11 mouse cellular contexts compared by ENCODE assay signal in genomic region chr14:122462689-122463079, GRCm38 (mm10). TPM values are rescaled to one million over a fixed set of nuclear protein-coding genes. Genes with fewer than 3 reads are reported as not detected.
DNase-seq lines count a peak whose midpoint lies in the region; ATAC-seq and TF ChIP-seq lines count a peak whose summit lies in the region.
"Had no signal": no experiment of that assay in that cellular context is flagged by ENCODE, and none has a peak within 500 bp of the region (broad histone marks: within the 10 kb centered on the region; RNA-seq: fewer than 3 reads in every experiment).

No protein-coding gene starts in this region.

- no peak for TF ChIP-seq POLR2A in olfactory bulb, adult 2 months (IDR thresholded peaks at IDR 0.05; ENCODE audit: insufficient read depth, low read depth, low read length)

- 0 out of 2 replicates have a peak overlapping the region, but pooled peaks have one; percentile 6 for H3K4me2 ChIP-seq in intestine, embryonic 15.5 days (replicated peaks)
- H3K4me2 ChIP-seq in intestine, postnatal 0 days (replicated peaks; ENCODE audit: low read depth), result no peak overlapping the region
- H3K4me2 ChIP-seq in embryonic facial prominence, embryonic 13.5 days, result no peak overlapping the region
- H3K4me2 ChIP-seq in limb, embryonic 11.5 days (ENCODE audit: low read depth, severe bottlenecking), result peak overlapping the region; percentile 83

- H3K9me3 ChIP-seq in intestine, embryonic 15.5 days, result no peaks in the 10 kb centered on the region
- H3K9me3 ChIP-seq in intestine, postnatal 0 days (ENCODE audit: control insufficient read depth), result no peaks in the 10 kb centered on the region
- no peaks in the 10 kb centered on the region for H3K9me3 ChIP-seq in embryonic facial prominence, embryonic 13.5 days
- H3K9me3 ChIP-seq in limb, embryonic 11.5 days (ENCODE audit: control insufficient read depth, low read length), result no peaks in the 10 kb centered on the region

- H3K27me3 ChIP-seq in intestine, embryonic 15.5 days (replicated peaks), result peaks cover 75% of the 10 kb centered on the region
- peaks cover 78% of the 10 kb centered on the region for H3K27me3 ChIP-seq in intestine, postnatal 0 days (replicated peaks; ENCODE audit: control insufficient read depth, insufficient read depth, low read length)
- peaks cover 80% of the 10 kb centered on the region for H3K27me3 ChIP-seq in embryonic facial prominence, embryonic 13.5 days
- peaks cover 12% of the 10 kb centered on the region for H3K27me3 ChIP-seq in limb, embryonic 11.5 days (ENCODE audit: control insufficient read depth, insufficient read depth, low read length)

- no peak overlapping the region for H3K27ac ChIP-seq in intestine, embryonic 15.5 days
- no peak overlapping the region for H3K27ac ChIP-seq in intestine, postnatal 0 days (ENCODE audit: low read depth, low read length)
- H3K27ac ChIP-seq in embryonic facial prominence, embryonic 13.5 days, result no peak overlapping the region
- H3K27ac ChIP-seq in limb, embryonic 11.5 days (replicated peaks; ENCODE audit: low read depth, low read length), result peak overlapping the region; percentile 96
- peak overlapping the region; percentile 54 for H3K27ac ChIP-seq in olfactory bulb, adult 2 months (ENCODE audit: insufficient read depth, low read depth, low read length)
- H3K27ac ChIP-seq: macrophage had no signal

- WGBS in intestine, embryonic 15.5 days, result 20% methylated on average over 17 of the region's 17 CpGs
- 21% methylated on average over 17 of the region's 17 CpGs for WGBS in intestine, postnatal 0 days
- 11% methylated on average over 17 of the region's 17 CpGs for WGBS in embryonic facial prominence, embryonic 13.5 days
- 4% methylated on average over 17 of the region's 17 CpGs for WGBS in limb, embryonic 11.5 days
- 58% methylated on average over 17 of the region's 17 CpGs for WGBS in olfactory bulb, adult 2 months

- peak; percentile 62 for DNase-seq in limb, embryonic 11.5 days (ENCODE audit: low spot score)
- DNase-seq in right cerebral cortex, postnatal 10 days (ENCODE audit: low spot score in 2 of 2), result no peak
- no peak for DNase-seq in kidney, postnatal 4 days
- DNase-seq: gastrocnemius, postnatal 25 days had no signal

- no peak overlapping the region for H3K9ac ChIP-seq in intestine, embryonic 15.5 days
- no peak overlapping the region for H3K9ac ChIP-seq in intestine, postnatal 0 days (ENCODE audit: low read depth, low read length)
- no peak overlapping the region for H3K9ac ChIP-seq in embryonic facial prominence, embryonic 13.5 days
- peak overlapping the region; percentile 93 for H3K9ac ChIP-seq in limb, embryonic 11.5 days (ENCODE audit: low read length)

- H3K36me3 ChIP-seq in intestine, embryonic 15.5 days, result no peaks in the 10 kb centered on the region
- H3K36me3 ChIP-seq in intestine, postnatal 0 days (ENCODE audit: control insufficient read depth, insufficient read depth), result no peaks in the 10 kb centered on the region
- H3K36me3 ChIP-seq in embryonic facial prominence, embryonic 13.5 days, result no peaks in the 10 kb centered on the region
- no peaks in the 10 kb centered on the region for H3K36me3 ChIP-seq in limb, embryonic 11.5 days (ENCODE audit: control insufficient read depth, insufficient read depth, low read length)

- no peak for TF ChIP-seq CTCF in intestine, postnatal 0 days (IDR thresholded peaks at IDR 0.05; ENCODE audit: low read depth)
- TF ChIP-seq CTCF in olfactory bulb, adult 2 months (IDR thresholded peaks at IDR 0.05; ENCODE audit: insufficient read depth, low read depth, low read length), result no peak

- peaks cover 24% of the 10 kb centered on the region for H3K4me1 ChIP-seq in intestine, embryonic 15.5 days (replicated peaks)
- H3K4me1 ChIP-seq in intestine, postnatal 0 days (replicated peaks; ENCODE audit: control insufficient read depth, insufficient read depth, low read length), result peaks cover 8% of the 10 kb centered on the region; the same call in 1 of the 2 replicates
- H3K4me1 ChIP-seq in embryonic facial prominence, embryonic 13.5 days, result peaks cover 24% of the 10 kb centered on the region
- peaks cover 20% of the 10 kb centered on the region; the same call in 1 of the 2 replicates for H3K4me1 ChIP-seq in limb, embryonic 11.5 days (ENCODE audit: control insufficient read depth, insufficient read depth, low read length)
- peaks cover 16% of the 10 kb centered on the region for H3K4me1 ChIP-seq in olfactory bulb, adult 2 months (ENCODE audit: control insufficient read depth, insufficient read depth, low read length)

- no peak for ATAC-seq in intestine, embryonic 15.5 days
- ATAC-seq in intestine, postnatal 0 days, result no peak
- no peak for ATAC-seq in embryonic facial prominence, embryonic 13.5 days (ENCODE audit: insufficient number of reproducible peaks, insufficient read depth, low FRiP score, low TSS enrichment, low read depth)
- no peak for ATAC-seq in limb, embryonic 11.5 days (ENCODE audit: insufficient number of reproducible peaks, low FRiP score, low TSS enrichment, low read depth)
- ATAC-seq in inflammation-experienced regulatory T-cells, adult 6 months, result no peak

- H3K4me3 ChIP-seq in intestine, embryonic 15.5 days (replicated peaks), result no peak overlapping the region
- H3K4me3 ChIP-seq in intestine, postnatal 0 days (ENCODE audit: low read depth, low read length), result no peak overlapping the region
- H3K4me3 ChIP-seq in embryonic facial prominence, embryonic 13.5 days, result peak overlapping the region; percentile 51; the same call in 1 of the 2 replicates
- H3K4me3 ChIP-seq in limb, embryonic 11.5 days (ENCODE audit: low read depth, low read length), result peak overlapping the region; percentile 63
- H3K4me3 ChIP-seq in olfactory bulb, adult 2 months (ENCODE audit: insufficient read depth, low read depth, low read length), result peak overlapping the region; percentile 57

RNA-seq across cellular contexts. Expression of gene Zic5, which starts 2.8 kb away (rescaled TPM):
- polyA plus RNA-seq in intestine, embryonic 15.5 days (2015; fragmentation: Nextera tagmentation; extraction: Ambion mirVana), result 0.16 TPM in 1 of 2 replicates, not detected in the other
- not detected in 2 replicates for polyA plus RNA-seq in intestine, postnatal 0 days (2015; fragmentation: Nextera tagmentation; extraction: Ambion mirVana)
- polyA plus RNA-seq in embryonic facial prominence, embryonic 13.5 days (2015; fragmentation: Nextera tagmentation; extraction: Ambion mirVana), result 0.20 and 0.22 TPM in 2 replicates
- polyA plus RNA-seq in limb, embryonic 11.5 days (2014; fragmentation: Nextera tagmentation; extraction: Ambion mirVana), result 11.3 and 12.5 TPM in 2 replicates
- not detected in 2 replicates for polyA plus RNA-seq in olfactory bulb, adult 2 months (2012; ENCODE audit: insufficient read depth, insufficient read length, low replicate concordance, missing spikeins)
- polyA plus RNA-seq in inflammation-experienced regulatory T-cells, adult 6 months (2017; shearing (Covaris generic)), result under 1 TPM in 1 of 3 experiments, not detected in 2; 0.27 TPM
- polyA plus RNA-seq: macrophage had no signal

RNA-seq across cellular contexts. Expression of gene Gm5089, which starts 11.8 kb away (rescaled TPM):
- not detected in 2 replicates for polyA plus RNA-seq in intestine, embryonic 15.5 days (2015; fragmentation: Nextera tagmentation; extraction: Ambion mirVana)
- not detected in 2 replicates for polyA plus RNA-seq in intestine, postnatal 0 days (2015; fragmentation: Nextera tagmentation; extraction: Ambion mirVana)
- polyA plus RNA-seq in embryonic facial prominence, embryonic 13.5 days (2015; fragmentation: Nextera tagmentation; extraction: Ambion mirVana), result 0.22 and 0.59 TPM in 2 replicates
- polyA plus RNA-seq in limb, embryonic 11.5 days (2014; fragmentation: Nextera tagmentation; extraction: Ambion mirVana), result 0.24 and 0.33 TPM in 2 replicates
- not detected in 2 replicates for polyA plus RNA-seq in olfactory bulb, adult 2 months (2012; ENCODE audit: insufficient read depth, insufficient read length, low replicate concordance, missing spikeins)
- polyA plus RNA-seq in inflammation-experienced regulatory T-cells, adult 6 months (2017; shearing (Covaris generic)), result not detected
- polyA plus RNA-seq: C2C12, macrophage had no signal

RNA-seq across cellular contexts. Expression of gene Zic2, which starts 12.6 kb away (rescaled TPM):
- polyA plus RNA-seq in intestine, embryonic 15.5 days (2015; fragmentation: Nextera tagmentation; extraction: Ambion mirVana), result not detected in 2 replicates
- not detected in 2 replicates for polyA plus RNA-seq in intestine, postnatal 0 days (2015; fragmentation: Nextera tagmentation; extraction: Ambion mirVana)
- 0.35 and 0.48 TPM in 2 replicates for polyA plus RNA-seq in embryonic facial prominence, embryonic 13.5 days (2015; fragmentation: Nextera tagmentation; extraction: Ambion mirVana)
- polyA plus RNA-seq in limb, embryonic 11.5 days (2014; fragmentation: Nextera tagmentation; extraction: Ambion mirVana), result 5.1 and 5.6 TPM in 2 replicates
- not detected in 2 replicates for polyA plus RNA-seq in olfactory bulb, adult 2 months (2012; ENCODE audit: insufficient read depth, insufficient read length, low replicate concordance, missing spikeins)
- not detected for polyA plus RNA-seq in inflammation-experienced regulatory T-cells, adult 6 months (2017; shearing (Covaris generic))
- polyA plus RNA-seq: macrophage had no signal

RNA-seq across cellular contexts. Expression of gene Gm10837, which starts 27.7 kb away (rescaled TPM):
- not detected in 2 replicates for polyA plus RNA-seq in intestine, embryonic 15.5 days (2015; fragmentation: Nextera tagmentation; extraction: Ambion mirVana)
- not detected in 2 replicates for polyA plus RNA-seq in intestine, postnatal 0 days (2015; fragmentation: Nextera tagmentation; extraction: Ambion mirVana)
- polyA plus RNA-seq in embryonic facial prominence, embryonic 13.5 days (2015; fragmentation: Nextera tagmentation; extraction: Ambion mirVana), result not detected in 2 replicates
- 0.16 and 0.19 TPM in 2 replicates for polyA plus RNA-seq in limb, embryonic 11.5 days (2014; fragmentation: Nextera tagmentation; extraction: Ambion mirVana)
- not detected in 2 replicates for polyA plus RNA-seq in olfactory bulb, adult 2 months (2012; ENCODE audit: insufficient read depth, insufficient read length, low replicate concordance, missing spikeins)
- under 1 TPM in 1 of 3 experiments, not detected in 2; 0.36 TPM for polyA plus RNA-seq in inflammation-experienced regulatory T-cells, adult 6 months (2017; shearing (Covaris generic))
- polyA plus RNA-seq: C2C12, macrophage had no signal

Comparison
In these comparisons a context has a peak if more than half of its experiments do, and no peak if none do; other contexts are left out.
1. H3K4me2 ChIP-seq: peak in intestine, embryonic 15.5 days (single experiment) and limb, embryonic 11.5 days (single experiment); none in intestine, postnatal 0 days (single experiment) and embryonic facial prominence, embryonic 13.5 days (single experiment).
2. H3K27ac ChIP-seq: peak in limb, embryonic 11.5 days (single experiment) and olfactory bulb, adult 2 months (single experiment); none in intestine, embryonic 15.5 days (single experiment), intestine, postnatal 0 days (single experiment) and embryonic facial prominence, embryonic 13.5 days (single experiment).
3. H3K4me3 ChIP-seq: peak in embryonic facial prominence, embryonic 13.5 days (single experiment), limb, embryonic 11.5 days (single experiment) and olfactory bulb, adult 2 months (single experiment); none in intestine, embryonic 15.5 days (single experiment) and intestine, postnatal 0 days (single experiment).